ENCODE assay signal across 20 mouse cellular contexts in the genomic region with DNA sequence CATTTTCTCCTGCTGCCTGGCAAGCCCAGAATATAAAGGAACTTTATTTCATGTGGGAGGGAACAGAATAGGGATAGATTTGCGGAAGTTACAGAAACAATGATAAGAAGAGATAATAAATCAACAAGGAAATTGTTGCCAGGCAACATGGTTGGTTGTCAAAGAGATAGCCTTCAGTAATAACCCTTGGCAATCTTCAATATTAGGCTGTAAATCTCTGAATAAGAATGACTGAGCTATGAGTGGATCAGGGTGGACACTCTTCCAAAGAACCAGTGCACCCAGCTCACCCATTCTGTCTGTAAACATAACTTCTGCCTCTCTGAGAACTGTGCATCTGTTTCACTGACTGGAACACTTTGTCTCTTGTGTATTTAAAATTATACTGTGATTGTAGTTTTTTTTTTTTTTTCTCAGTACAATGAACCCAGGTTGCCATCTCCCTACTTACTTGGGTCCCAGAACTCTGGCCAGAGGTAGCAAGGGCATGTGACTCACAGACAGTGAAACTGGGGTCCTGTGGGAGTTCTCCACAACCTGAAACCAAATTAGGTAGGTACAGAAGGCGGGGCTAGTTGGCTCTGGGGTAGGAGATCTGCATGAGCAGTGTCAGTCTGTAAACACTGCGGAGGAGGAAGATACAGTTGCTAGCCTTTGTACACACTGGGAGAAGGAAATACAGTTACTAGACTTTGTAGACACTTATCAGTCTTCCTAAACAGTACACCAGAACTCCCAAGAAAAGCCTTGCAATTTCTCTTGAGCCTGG. TPM values are rescaled to one million over a fixed set of nuclear protein-coding genes. Genes with fewer than 3 reads are reported as not detected.
DNase-seq lines count a peak whose midpoint lies in the region; ATAC-seq and TF ChIP-seq lines count a peak whose summit lies in the region.
"Had no signal": no experiment of that assay in that cellular context is flagged by ENCODE, and none has a peak within 500 bp of the region (broad histone marks: within the 10 kb centered on the region; RNA-seq: fewer than 3 reads in every experiment).

No protein-coding gene starts in this region.

- peak; percentile 54 for DNase-seq in adrenal gland, postnatal 14 days
- DNase-seq in adrenal gland, adult 18-20 months (ENCODE audit: low spot score in 2 of 2) = no peak
- DNase-seq in lung, postnatal 36 days = peak; percentile 63
- DNase-seq in lung, postnatal 0 days (ENCODE audit: low spot score) = no peak
- DNase-seq in stomach, postnatal 0 days (ENCODE audit: low spot score) = no peak
- no peak for DNase-seq in MN1 (ENCODE audit: low spot score)
- no peak for DNase-seq in retina, postnatal 1 day
- DNase-seq: cerebellum, adult 9-10 months; gastrocnemius, postnatal 14 days; right cerebral cortex, postnatal 14 days; thymus, postnatal 36 days had no signal

- H3K36me3 ChIP-seq in lung, postnatal 0 days (ENCODE audit: insufficient read depth, low read length) = no peaks in the 10 kb centered on the region
- no peaks in the 10 kb centered on the region for H3K36me3 ChIP-seq in macrophage (ENCODE audit: inconsistent target)
- no peaks in the 10 kb centered on the region for H3K36me3 ChIP-seq in stomach, postnatal 0 days (ENCODE audit: control insufficient read depth, insufficient read depth, low read length)
- H3K36me3 ChIP-seq: heart, embryonic 12.5 days; stomach, embryonic 15.5 days had no signal

- ATAC-seq in lung, postnatal 0 days = no peak
- peak; percentile 72; the same call in 1 of the 2 replicates for ATAC-seq in stomach, postnatal 0 days (ENCODE audit: low FRiP score, low TSS enrichment)

- no peak for TF ChIP-seq CTCF in lung, postnatal 0 days (IDR thresholded peaks at IDR 0.05)
- no peak for TF ChIP-seq CTCF in stomach, postnatal 0 days (IDR thresholded peaks at IDR 0.05; ENCODE audit: low read depth)

- H3K27ac ChIP-seq in lung, postnatal 0 days (ENCODE audit: low read length) = no peak overlapping the region
- peak overlapping the region; percentile 58; the same call in 1 of the 2 replicates for H3K27ac ChIP-seq in macrophage
- no peak overlapping the region for H3K27ac ChIP-seq in stomach, postnatal 0 days (replicated peaks)
- H3K27ac ChIP-seq: stomach, embryonic 15.5 days had no signal

- H3K9me3 ChIP-seq in lung, postnatal 0 days (ENCODE audit: low read length) = no peaks in the 10 kb centered on the region
- H3K9me3 ChIP-seq in stomach, postnatal 0 days (ENCODE audit: control insufficient read depth, low read length) = no peaks in the 10 kb centered on the region
- H3K9me3 ChIP-seq: heart, embryonic 12.5 days; megakaryocyte, embryonic 14.5 days; stomach, embryonic 15.5 days had no signal

- no peaks in the 10 kb centered on the region for H3K4me1 ChIP-seq in lung, postnatal 0 days (ENCODE audit: insufficient read depth, low read depth, low read length)
- no peaks in the 10 kb centered on the region for H3K4me1 ChIP-seq in stomach, postnatal 0 days (replicated peaks; ENCODE audit: control insufficient read depth, insufficient read depth)
- H3K4me1 ChIP-seq: stomach, embryonic 15.5 days had no signal

- H3K27me3 ChIP-seq in lung, postnatal 0 days (replicated peaks; ENCODE audit: insufficient read depth, low read length) = no peaks in the 10 kb centered on the region
- H3K27me3 ChIP-seq in stomach, postnatal 0 days (ENCODE audit: control insufficient read depth, insufficient read depth, low read length) = no peaks in the 10 kb centered on the region
- H3K27me3 ChIP-seq: heart, embryonic 12.5 days; megakaryocyte, embryonic 14.5 days; stomach, embryonic 15.5 days had no signal

- no peak for TF ChIP-seq EP300 in lung, postnatal 0 days (IDR thresholded peaks at IDR 0.05)
- TF ChIP-seq EP300 in stomach, postnatal 0 days (optimal IDR thresholded peaks at IDR 0.05) = no peak

- H3K79me2 ChIP-seq in macrophage (ENCODE audit: inconsistent target) = no peaks in the 10 kb centered on the region

- 66% methylated on average over 3 of the region's 3 CpGs for WGBS in lung, postnatal 0 days
- 66% methylated on average over 3 of the region's 3 CpGs for WGBS in macrophage (ENCODE audit: missing documents)
- 64% methylated on average over 3 of the region's 3 CpGs for WGBS in stomach, postnatal 0 days

- H3K9ac ChIP-seq in lung, postnatal 0 days (replicated peaks; ENCODE audit: low read depth) = no peak overlapping the region
- no peak overlapping the region for H3K9ac ChIP-seq in stomach, postnatal 0 days (ENCODE audit: low read length)
- H3K9ac ChIP-seq: heart, embryonic 12.5 days; stomach, embryonic 15.5 days had no signal

- H3K4me2 ChIP-seq in lung, postnatal 0 days (replicated peaks; ENCODE audit: low read depth, low read length) = no peak overlapping the region
- H3K4me2 ChIP-seq in stomach, postnatal 0 days (replicated peaks; ENCODE audit: low read depth) = no peak overlapping the region
- H3K4me2 ChIP-seq: heart, embryonic 12.5 days; stomach, embryonic 15.5 days had no signal

- no peak overlapping the region for H3K4me3 ChIP-seq in lung, postnatal 0 days (ENCODE audit: low read depth, low read length)
- H3K4me3 ChIP-seq in macrophage (ENCODE audit: inconsistent target) = no peak overlapping the region
- no peak overlapping the region for H3K4me3 ChIP-seq in stomach, postnatal 0 days (ENCODE audit: low read depth, low read length)
- H3K4me3 ChIP-seq: heart, embryonic 12.5 days; stomach, embryonic 15.5 days had no signal

RNA-seq across cellular contexts. Expression of gene Serpinb1a, which starts 19.3 kb away (rescaled TPM):
- 65.7 and 67.1 TPM in 2 replicates for total RNA-seq in adrenal gland, postnatal 14 days (2021)
- 100 to 1,000 TPM in 1 of 2 experiments, 1 to 10 TPM in 1; 4.3 to 134 TPM for total RNA-seq in adrenal gland, adult 18-20 months (2021)
- polyA plus RNA-seq in lung, postnatal 0 days (2015; fragmentation: Nextera tagmentation; extraction: Ambion mirVana) = 32.0 and 33.2 TPM in 2 replicates
- total RNA-seq in macrophage (2018; cell fraction: chromatin; rRNA removed) = 1 to 10 TPM in 8 of 26 experiments, under 1 TPM in 6, not detected in 12; 0.58 to 3.0 (median 1.4) TPM
- total RNA-seq in macrophage (2018; cell fraction: cytosol; rRNA removed) = 1 to 10 TPM in 10 of 26 experiments, under 1 TPM in 15, not detected in 1; 0.18 to 1.7 (median 0.80) TPM
- total RNA-seq in macrophage (2018; cell fraction: nucleus; rRNA removed) = 1 to 10 TPM in 7 of 26 experiments, under 1 TPM in 13, not detected in 6; 0.23 to 3.1 (median 0.78) TPM
- 0.67 to 1.4 TPM (median 1.3 TPM) in 3 replicates for polyA plus RNA-seq in macrophage (2018)
- 80.1 and 91.1 TPM in 2 replicates for polyA plus RNA-seq in stomach, postnatal 0 days (2015; fragmentation: Nextera tagmentation; extraction: Ambion mirVana)

RNA-seq across cellular contexts. Expression of gene D930007J09Rik, which starts 29.0 kb away (rescaled TPM):
- not detected in 2 replicates for total RNA-seq in adrenal gland, postnatal 14 days (2021)
- not detected for total RNA-seq in adrenal gland, adult 18-20 months (2021)
- polyA plus RNA-seq in lung, postnatal 0 days (2015; fragmentation: Nextera tagmentation; extraction: Ambion mirVana) = not detected in 2 replicates
- not detected for total RNA-seq in macrophage (2018; cell fraction: chromatin; rRNA removed)
- total RNA-seq in macrophage (2018; cell fraction: cytosol; rRNA removed) = under 1 TPM in 4 of 26 experiments, not detected in 22; 0.72 to 0.92 (median 0.85) TPM
- not detected for total RNA-seq in macrophage (2018; cell fraction: nucleus; rRNA removed)
- not detected in 3 replicates for polyA plus RNA-seq in macrophage (2018)
- not detected in 2 replicates for polyA plus RNA-seq in stomach, postnatal 0 days (2015; fragmentation: Nextera tagmentation; extraction: Ambion mirVana)
- total RNA-seq: gastrocnemius, postnatal 14 days; hematopoietic stem cell, adult 5-6 weeks; left cerebral cortex, adult 8-10 months; liver, adult 2 months had no signal
- polyA plus RNA-seq: heart, embryonic 12.5 days; large intestine, adult 2 months; liver, adult 2 months; stomach, embryonic 15.5 days had no signal

RNA-seq across cellular contexts. Expression of gene Wrnip1, which starts 29.9 kb away (rescaled TPM):
- total RNA-seq in adrenal gland, postnatal 14 days (2021) = 35.2 and 45.9 TPM in 2 replicates
- total RNA-seq in adrenal gland, adult 18-20 months (2021) = 10 to 100 TPM; 28.0 to 54.6 TPM
- 16.3 and 18.9 TPM in 2 replicates for polyA plus RNA-seq in lung, postnatal 0 days (2015; fragmentation: Nextera tagmentation; extraction: Ambion mirVana)
- 10 to 100 TPM in 9 of 26 experiments, 1 to 10 TPM in 17; 1.1 to 19.0 (median 5.5) TPM for total RNA-seq in macrophage (2018; cell fraction: chromatin; rRNA removed)
- total RNA-seq in macrophage (2018; cell fraction: cytosol; rRNA removed) = 10 to 100 TPM in 8 of 26 experiments, 1 to 10 TPM in 18; 3.7 to 11.7 (median 7.4) TPM
- 10 to 100 TPM in 6 of 26 experiments, 1 to 10 TPM in 20; 2.7 to 16.6 (median 6.3) TPM for total RNA-seq in macrophage (2018; cell fraction: nucleus; rRNA removed)
- 7.1 to 9.5 TPM (median 8.7 TPM) in 3 replicates for polyA plus RNA-seq in macrophage (2018)
- polyA plus RNA-seq in stomach, postnatal 0 days (2015; fragmentation: Nextera tagmentation; extraction: Ambion mirVana) = 14.4 and 17.0 TPM in 2 replicates

RNA-seq across cellular contexts. Expression of gene Mylk4, which starts 47.9 kb away (rescaled TPM):
- total RNA-seq in adrenal gland, postnatal 14 days (2021) = 0.07 and 2.4 TPM in 2 replicates
- under 1 TPM in 1 of 2 experiments, not detected in 1; 0.26 TPM for total RNA-seq in adrenal gland, adult 18-20 months (2021)
- 0.02 TPM in 1 of 2 replicates, not detected in the other for polyA plus RNA-seq in lung, postnatal 0 days (2015; fragmentation: Nextera tagmentation; extraction: Ambion mirVana)
- not detected for total RNA-seq in macrophage (2018; cell fraction: chromatin; rRNA removed)
- total RNA-seq in macrophage (2018; cell fraction: cytosol; rRNA removed) = not detected
- total RNA-seq in macrophage (2018; cell fraction: nucleus; rRNA removed) = not detected
- polyA plus RNA-seq in macrophage (2018) = not detected in 3 replicates
- polyA plus RNA-seq in stomach, postnatal 0 days (2015; fragmentation: Nextera tagmentation; extraction: Ambion mirVana) = 0.12 and 0.15 TPM in 2 replicates
- total RNA-seq: ES-E14; hematopoietic stem cell, adult 5-6 weeks had no signal
- polyA plus RNA-seq: liver, adult 2 months had no signal

Comparison
In these comparisons a context has a peak if more than half of its experiments do, and no peak if none do; other contexts are left out.
1. DNase-seq: peak in adrenal gland, postnatal 14 days (single experiment) and lung, postnatal 36 days (single experiment); none in adrenal gland, adult 18-20 months (0 of 2), lung, postnatal 0 days (single experiment), stomach, postnatal 0 days (single experiment), MN1 (single experiment) and retina, postnatal 1 day (single experiment).
2. RNA of gene Serpinb1a, which starts 19.3 kb away (polyA plus RNA-seq): 80.1 to 91.1 TPM in stomach, postnatal 0 days and 32.0 to 33.2 TPM in lung, postnatal 0 days; 0.67 to 1.4 TPM in macrophage; every median in the first group is over 10 times any median in the second.